Mouse (Mus musculus) kidney, postnatal 36 days (tissue): ENCODE results near the gene Ntm.

Source experiments
- DNase-seq, 2 experiments: peaks; one replicate each; pipeline ENCODE4 v3.0.0; 2021 to 2022; ENCODE audit warnings: mixed read lengths in 2 of 2

The Ntm gene

GRCm38 (mm10) chr9:29884062-29884461, 78.9 kb downstream of the Ntm start:
- no peak for DNase-seq

GRCm38 (mm10) chr9:29881614-29882013, 81.3 kb downstream of the Ntm start:
- DNase-seq, result peak; percentile 4 to 44

GRCm38 (mm10) chr9:29877583-29877982, 85.4 kb downstream of the Ntm start:
- no peak for DNase-seq

GRCm38 (mm10) chr9:29867746-29868145, 95.2 kb downstream of the Ntm start:
- DNase-seq, result no peak

- no peak for DNase-seq
Measured at GRCm38 (mm10) chr9:29866824-29867223, 96.1 kb downstream of the Ntm start.

- no peak for DNase-seq
Measured at GRCm38 (mm10) chr9:29866101-29866500, 96.8 kb downstream of the Ntm start.

GRCm38 (mm10) chr9:29865502-29865901, 97.4 kb downstream of the Ntm start:
- no peak for DNase-seq

- peak in 1 of 2 experiments; percentile 2 for DNase-seq
Measured at GRCm38 (mm10) chr9:29864886-29865285, 98.1 kb downstream of the Ntm start.

- DNase-seq, result no peak
Measured at GRCm38 (mm10) chr9:29862408-29862807, 100.5 kb downstream of the Ntm start.

GRCm38 (mm10) chr9:29859256-29860048, 103.5 kb downstream of the Ntm start:
- no peak for DNase-seq

GRCm38 (mm10) chr9:29848735-29849455, 114.0 kb downstream of the Ntm start:
- DNase-seq, result no peak

- no peak for DNase-seq
Measured at GRCm38 (mm10) chr9:29837344-29837743, 125.6 kb downstream of the Ntm start.

GRCm38 (mm10) chr9:29834911-29835310, 128.0 kb downstream of the Ntm start:
- peak; percentile 48 to 68 for DNase-seq

GRCm38 (mm10) chr9:29833781-29834180, 129.2 kb downstream of the Ntm start:
- no peak for DNase-seq

- DNase-seq, result no peak
Measured at GRCm38 (mm10) chr9:29827240-29827660, 135.7 kb downstream of the Ntm start.

- DNase-seq, result no peak
Measured at GRCm38 (mm10) chr9:29825236-29825635, 137.7 kb downstream of the Ntm start.

GRCm38 (mm10) chr9:29823716-29824115, 139.2 kb downstream of the Ntm start:
- no peak for DNase-seq

GRCm38 (mm10) chr9:29812685-29813084, 150.3 kb downstream of the Ntm start:
- DNase-seq, result peak; percentile 15 to 23

GRCm38 (mm10) chr9:29806790-29807189, 156.2 kb downstream of the Ntm start:
- peak in 1 of 2 experiments; percentile 4 for DNase-seq

GRCm38 (mm10) chr9:29804483-29804882, 158.5 kb downstream of the Ntm start:
- no peak for DNase-seq

GRCm38 (mm10) chr9:29803738-29804285, 159.1 kb downstream of the Ntm start:
- no peak for DNase-seq

GRCm38 (mm10) chr9:29802990-29803737, 159.8 kb downstream of the Ntm start:
- no peak for DNase-seq
